Mouse (Mus musculus): ENCODE data around the gene Gm6358.
"Not testable (repeated sequence)": the region's sequence is repeated elsewhere in the genome, so short reads cannot be mapped to it uniquely, and the experiment has no call there.

Gm6358 gene

DNA sequence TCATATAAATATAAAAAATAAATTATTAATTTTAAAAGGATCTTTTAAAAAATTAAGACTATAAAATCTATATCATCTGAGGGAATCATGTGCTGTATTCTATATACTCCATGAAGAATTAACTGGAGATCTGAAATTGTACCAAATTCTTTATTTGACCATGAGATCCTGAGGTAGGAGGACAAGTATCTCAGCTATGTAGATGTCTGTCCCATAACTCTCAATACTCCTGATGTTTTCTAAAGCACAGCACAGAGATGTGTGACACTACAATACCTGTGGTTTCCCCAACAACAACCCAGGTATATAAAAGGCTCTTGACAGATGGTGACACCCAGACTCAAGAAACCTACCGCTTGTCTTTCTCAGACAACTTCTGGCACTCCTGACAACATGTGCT lies at the start of gene Gm6358:
Gene Gm6358 (plus strand): TSS at position 301 of the 400 bp plus-strand sequence.
- no peak for DNase-seq (ENCODE audit: low read depth)

- DNase-seq (ENCODE audit: low read depth) = no peak
Measured at GRCm38 (mm10) chr16:89150786-89151185, 10.1 kb downstream of the Gm6358 start, which contains the start of gene Gm10061. Gene Gm10061, plus strand, starts transcription at chr16:89151086.

- DNase-seq (ENCODE audit: low read depth) = no peak
Measured at GRCm38 (mm10) chr16:89157652-89158051, 17.0 kb downstream of the Gm6358 start, which contains the start of gene Gm9789. Gene Gm9789, plus strand, starts transcription at chr16:89157952.

GRCm38 (mm10) chr16:89169190-89169589 lies 28.5 kb downstream of the Gm6358 start, which contains the start of gene Gm7735:
Gene Gm7735, plus strand, starts transcription at chr16:89169490.
- not testable (repeated sequence) for DNase-seq (ENCODE audit: low read depth)

DNA sequence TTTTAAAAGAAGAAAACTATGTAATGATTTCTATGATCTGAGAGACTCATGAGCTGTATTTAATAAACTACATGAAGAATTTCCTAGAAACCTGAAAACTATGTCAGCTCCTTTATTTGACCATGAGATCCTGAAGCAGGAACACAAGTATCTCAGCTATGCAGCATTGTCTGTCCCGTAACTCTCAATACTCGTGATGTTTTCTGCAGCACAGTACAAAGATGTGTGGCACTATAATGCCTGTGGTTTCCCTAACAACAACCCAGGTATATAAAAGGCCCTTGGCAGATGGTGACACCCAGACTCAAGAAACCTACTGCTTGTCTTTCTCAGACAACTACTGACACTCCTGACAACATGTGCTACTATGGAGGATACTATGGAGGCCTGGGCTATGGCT lies 33.8 kb downstream of the Gm6358 start, which contains the start of gene 1110057P08Rik:
Gene 1110057P08Rik (plus strand): TSS at position 301 of the 400 bp plus-strand sequence.
- DNase-seq (ENCODE audit: low read depth) = no peak

DNA sequence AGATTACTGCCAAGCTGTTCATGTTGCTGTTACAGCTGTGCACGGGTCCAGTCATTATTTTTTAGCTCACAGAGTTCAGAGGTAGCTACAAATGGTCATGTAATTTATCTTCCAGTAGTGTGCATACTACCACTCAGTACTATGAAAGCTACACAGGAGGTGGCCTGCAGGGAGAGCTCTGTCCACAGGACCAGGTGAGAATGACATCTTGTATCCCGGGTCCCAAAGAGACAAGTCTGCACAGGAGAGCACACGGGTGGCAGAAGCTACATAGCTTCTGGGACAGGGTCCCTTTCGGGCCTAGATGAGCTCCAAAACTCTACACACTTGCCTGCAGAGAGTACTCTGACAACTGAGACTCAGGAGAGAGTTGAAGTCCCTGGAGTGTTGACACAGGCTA lies 48.0 kb downstream of the Gm6358 start:
- no peak for DNase-seq (ENCODE audit: low read depth)

Data from c-Kit-positive CD71-negative TER-119-negative erythroid progenitor cells, embryonic 14.5 days (primary cell).